Mouse (Mus musculus) cerebellum, adult 2 months (tissue): Measurements from ENCODE around the gene Duxf3.

Experiments
- CTCF ChIP-seq: fragments of 200-500 bp; IDR thresholded peaks from 2 replicates; pipeline ENCODE4 v1.5.1; 2011; ENCODE audit warnings: low read depth, mild to moderate bottlenecking, control low read depth, low read length, moderate library complexity, borderline replicate concordance; ENCODE audit not compliant: insufficient read depth
- POLR2A ChIP-seq: fragments of 200-500 bp; IDR thresholded peaks from 2 replicates; pipeline ENCODE4 v1.6.1; 2011; ENCODE audit warnings: low read length, control low read depth, borderline replicate concordance; ENCODE audit not compliant: insufficient read depth

GRCm38 (mm10) chr10:58214934-58215333 is 17.5 kb downstream of the Duxf3 start:
- no peak for TF ChIP-seq CTCF
- no peak for TF ChIP-seq POLR2A
